Mouse (Mus musculus) kidney, embryonic 14.5 days (tissue): ENCODE data around the gene Trafd1. TPM values are rescaled to one million over a fixed set of nuclear protein-coding genes. Genes with fewer than 3 reads are reported as not detected.
A peak's percentile ranks its signal among the peaks of the same experiment; 100 is the strongest.
"Not testable (repeated sequence)": the region's sequence is repeated elsewhere in the genome, so short reads cannot be mapped to it uniquely, and the experiment has no call there.

Experiments used
- ATAC-seq: fragments of 200-750 bp; cut with Nextera tagmentation; 2 replicates; pipeline ENCODE4 v1.8.0; 2017; ENCODE audit warnings: moderate number of reproducible peaks, mild to moderate bottlenecking, moderate TSS enrichment, moderate library complexity; ENCODE audit not compliant: low FRiP score, low TSS enrichment
- H3K27ac ChIP-seq: fragments of 300-500 bp; sonication (generic); 2 replicates; pipeline ENCODE4 v1.5.1; 2014; ENCODE audit warnings: low read depth, mild to moderate bottlenecking, low read length, moderate library complexity, mixed read lengths
- H3K27me3 ChIP-seq: fragments of 300-500 bp; sonication (generic); 2 replicates; pipeline ENCODE4 v1.6.1; 2014; ENCODE audit warnings: mild to moderate bottlenecking, low read length; ENCODE audit not compliant: control insufficient read depth, insufficient read depth
- H3K36me3 ChIP-seq: fragments of 300-500 bp; sonication (generic); 2 replicates; pipeline ENCODE4 v1.6.1; 2014; ENCODE audit warnings: low read length, mixed read lengths; ENCODE audit not compliant: control insufficient read depth, insufficient read depth
- H3K4me1 ChIP-seq: fragments of 300-500 bp; sonication (generic); 2 replicates; pipeline ENCODE4 v1.6.1; 2014; ENCODE audit warnings: low read length, mixed read lengths; ENCODE audit not compliant: control insufficient read depth, insufficient read depth
- H3K4me2 ChIP-seq: fragments of 300-500 bp; sonication (generic); replicated peaks from 2 replicates; pipeline ENCODE4 v1.6.1; 2014; ENCODE audit warnings: low read depth, mild to moderate bottlenecking, low read length
- H3K4me3 ChIP-seq: fragments of 300-500 bp; sonication (generic); 2 replicates; pipeline ENCODE4 v1.5.1; 2014; ENCODE audit warnings: mild to moderate bottlenecking, low read length
- H3K9ac ChIP-seq: fragments of 300-500 bp; sonication (generic); 2 replicates; pipeline ENCODE4 v1.6.1; 2014; ENCODE audit warnings: low read depth, mild to moderate bottlenecking, low read length, moderate library complexity
- H3K9me3 ChIP-seq: fragments of 300-500 bp; sonication (generic); 2 replicates; pipeline ENCODE4 v1.6.1; 2016; ENCODE audit warnings: low read length; ENCODE audit not compliant: control insufficient read depth
- WGBS: fragments of 180-500 bp; shearing (Covaris S2); extraction: QIAGEN DNeasy Blood & Tissue Kit; methylation state at CpG from one replicate; pipeline ENCODE4 v1.1.7; 2014; 5-methylcytosine and 5-hydroxymethylcytosine counted together
- polyA plus RNA-seq: library from polyadenylated mRNA; unstranded; fragments of >200 nt; fragmentation: Nextera tagmentation; extraction: Ambion mirVana; gene quantifications from 2 replicates; pipeline ENCODE4 v1.2.1, GENCODE M21; 2014

The Trafd1 gene
- polyA plus RNA-seq, 1 experiment from 2014 or later, result 50.1 TPM

DNA sequence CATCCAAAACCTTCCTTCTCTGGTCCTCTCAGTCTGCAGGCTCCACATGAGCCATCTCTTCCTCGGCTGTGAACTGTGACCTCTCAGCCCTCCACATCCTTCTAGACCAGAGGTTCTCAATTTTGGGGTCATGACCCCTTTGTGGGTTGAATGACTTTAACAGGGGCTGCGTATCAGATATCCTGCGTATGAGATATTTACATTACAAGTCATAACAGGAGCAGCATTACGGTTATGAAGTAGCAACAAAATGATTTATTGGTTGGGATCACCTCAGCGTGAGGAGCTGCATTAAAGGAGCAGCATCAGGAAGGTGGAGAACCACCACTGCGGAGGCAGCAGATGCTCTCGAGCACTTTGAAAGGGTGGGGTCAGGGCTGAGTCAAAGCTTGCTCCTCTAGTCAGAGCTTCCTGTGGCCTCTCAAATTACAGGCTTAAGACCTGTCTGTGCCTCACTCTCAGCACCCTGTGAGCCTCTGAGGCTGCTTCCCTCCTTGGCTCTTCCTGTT lies 44.4 kb downstream of the Trafd1 start:
- WGBS, result 9% methylated on average over 7 of the region's 7 CpGs
- H3K9ac ChIP-seq, result no peak overlapping the region
- H3K27me3 ChIP-seq, result no peaks in the 10 kb centered on the region
- ATAC-seq, result peak; percentile 72
- 0 out of 2 replicates have a peak, but pooled peaks cover 8% of the 10 kb centered on the region for H3K4me1 ChIP-seq
- H3K9me3 ChIP-seq, result no peaks in the 10 kb centered on the region
- H3K4me2 ChIP-seq, result no peak overlapping the region
- no peak overlapping the region for H3K4me3 ChIP-seq
- H3K36me3 ChIP-seq, result peaks cover 83% of the 10 kb centered on the region
- 0 out of 2 replicates have a peak overlapping the region, but pooled peaks have one; percentile 38 for H3K27ac ChIP-seq

DNA sequence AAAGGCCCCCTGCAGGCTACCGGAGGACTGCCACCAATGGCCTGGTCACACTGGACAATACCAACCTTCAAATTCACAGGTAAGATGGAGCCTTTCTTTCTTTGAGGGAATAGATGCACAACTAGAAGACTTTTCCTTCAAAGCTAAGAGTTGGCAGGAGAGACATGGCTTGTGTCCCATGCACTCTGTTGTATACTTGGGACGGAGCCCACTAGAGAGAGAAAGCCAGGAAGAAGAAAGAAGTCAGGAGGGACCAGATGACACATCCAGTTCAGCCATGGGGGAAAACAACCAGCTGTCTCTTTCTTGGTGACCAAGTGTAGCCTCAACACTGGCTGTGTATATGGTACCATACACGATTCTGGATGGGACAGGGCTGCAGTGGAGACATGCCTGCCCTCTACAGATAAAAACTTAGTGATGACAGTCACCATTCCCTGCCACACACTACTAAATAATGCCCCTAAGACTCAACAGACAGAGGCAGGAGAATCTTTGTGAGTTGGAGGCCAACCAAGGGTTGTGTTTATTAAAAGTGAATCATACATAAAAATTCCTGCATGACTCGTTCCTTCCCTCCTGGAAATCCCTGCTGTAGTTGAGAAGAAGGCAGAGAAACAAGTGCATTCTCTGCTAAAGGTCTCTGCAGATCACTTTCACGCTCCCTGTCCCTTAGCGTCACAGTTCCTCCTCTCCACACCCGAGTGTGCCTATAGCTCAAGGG lies 45.8 kb downstream of the Trafd1 start:
- 0 out of 2 replicates have a peak, but pooled peaks cover 8% of the 10 kb centered on the region for H3K4me1 ChIP-seq
- H3K4me3 ChIP-seq, result no peak overlapping the region
- H3K27ac ChIP-seq, result no peak overlapping the region
- no peak overlapping the region for H3K4me2 ChIP-seq
- peaks cover 78% of the 10 kb centered on the region for H3K36me3 ChIP-seq
- no peak for ATAC-seq
- H3K27me3 ChIP-seq, result no peaks in the 10 kb centered on the region
- H3K9me3 ChIP-seq, result no peaks in the 10 kb centered on the region
- WGBS, result 82% methylated on average over 7 of the region's 7 CpGs
- no peak overlapping the region for H3K9ac ChIP-seq

DNA sequence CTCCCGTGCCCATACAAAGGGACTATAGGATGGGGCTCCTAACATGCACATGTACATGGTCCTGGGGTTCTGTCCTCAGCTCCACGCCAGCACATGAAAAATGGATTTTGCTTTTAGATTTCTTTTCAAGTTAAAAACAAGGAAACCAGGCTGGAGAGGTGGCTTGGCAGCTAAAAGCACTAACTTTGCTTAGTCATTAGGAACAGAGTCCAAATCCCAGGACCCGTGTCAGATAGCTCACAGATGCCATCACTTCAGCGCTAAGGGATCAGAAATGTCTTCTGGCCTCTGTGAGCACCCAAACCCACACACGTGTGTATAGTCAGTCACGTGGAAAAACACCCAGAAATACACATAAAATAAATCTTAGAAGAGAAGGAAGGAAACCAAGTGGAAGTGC lies 48.7 kb downstream of the Trafd1 start:
- Histone ChIP-seq H3K27ac (no peak overlapping the region), H3K4me1 (0 out of 2 replicates have a peak, but pooled peaks cover 8% of the 10 kb centered on the region), H3K4me3 (no peak overlapping the region), H3K4me2 (no peak overlapping the region), H3K9me3 (no peaks in the 10 kb centered on the region), H3K36me3 (peaks cover 77% of the 10 kb centered on the region), H3K27me3 (no peaks in the 10 kb centered on the region), H3K9ac (no peak overlapping the region)
- 92% methylated on average over 6 of the region's 6 CpGs for WGBS
- ATAC-seq, result no peak

DNA sequence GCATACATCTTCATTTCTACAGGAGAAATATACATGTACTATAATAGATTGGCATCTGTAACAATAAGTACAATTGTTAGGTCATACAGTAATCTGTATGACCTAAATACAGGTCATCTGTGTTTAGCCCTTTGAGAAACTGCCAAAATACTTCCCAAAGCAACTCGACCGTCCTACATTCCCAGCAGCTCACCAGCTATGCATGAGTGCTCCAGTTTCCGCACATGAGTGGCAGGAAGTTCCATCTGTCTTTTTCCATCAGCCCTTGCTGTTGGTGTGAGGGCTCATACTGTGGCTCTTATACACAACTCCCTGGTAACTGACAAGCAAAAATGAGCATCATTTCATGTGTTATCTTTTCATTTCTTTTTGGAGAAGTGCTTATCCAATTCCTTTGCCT lies 49.4 kb downstream of the Trafd1 start:
- 41% methylated on average over 3 of the region's 3 CpGs for WGBS
- Histone ChIP-seq H3K27ac (no peak overlapping the region), H3K4me2 (no peak overlapping the region), H3K9me3 (no peaks in the 10 kb centered on the region), H3K27me3 (no peaks in the 10 kb centered on the region), H3K36me3 (peaks cover 82% of the 10 kb centered on the region), H3K4me3 (no peak overlapping the region), H3K9ac (no peak overlapping the region), H3K4me1 (0 out of 2 replicates have a peak, but pooled peaks cover 4% of the 10 kb centered on the region)
- ATAC-seq, result no peak

DNA sequence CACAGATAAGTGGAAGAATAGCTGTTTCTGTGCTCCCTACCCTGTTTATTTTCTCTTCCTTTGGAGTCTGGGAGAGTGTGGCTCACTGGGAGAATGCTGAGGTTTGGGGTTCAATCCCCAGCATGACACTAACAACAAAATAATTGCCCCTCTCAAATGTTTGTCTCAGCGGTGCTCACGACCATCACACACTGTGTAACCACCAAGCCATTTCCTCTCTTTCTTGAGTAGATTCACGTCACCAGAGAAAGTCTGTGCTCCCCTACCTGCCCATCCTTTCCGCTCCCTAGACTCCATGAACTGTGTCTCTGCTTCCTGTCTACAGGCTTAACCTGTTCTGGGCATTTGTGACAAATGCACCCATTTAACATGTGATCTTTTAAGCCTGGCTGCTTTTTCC lies 50.0 kb downstream of the Trafd1 start:
- no peak overlapping the region for H3K4me2 ChIP-seq
- H3K9ac ChIP-seq, result no peak overlapping the region
- 81% methylated on average over 4 of the region's 4 CpGs for WGBS
- H3K27ac ChIP-seq, result no peak overlapping the region
- H3K36me3 ChIP-seq, result peaks cover 84% of the 10 kb centered on the region
- ATAC-seq, result no peak
- H3K9me3 ChIP-seq, result no peaks in the 10 kb centered on the region
- no peaks in the 10 kb centered on the region for H3K27me3 ChIP-seq
- H3K4me3 ChIP-seq, result no peak overlapping the region
- no peaks in the 10 kb centered on the region for H3K4me1 ChIP-seq

- Histone ChIP-seq H3K9me3 (no peaks in the 10 kb centered on the region), H3K9ac (no peak overlapping the region), H3K4me2 (no peak overlapping the region), H3K36me3 (peaks cover 78% of the 10 kb centered on the region), H3K4me3 (no peak overlapping the region), H3K27me3 (no peaks in the 10 kb centered on the region), H3K4me1 (no peaks in the 10 kb centered on the region), H3K27ac (no peak overlapping the region)
- ATAC-seq, result no peak
- WGBS, result 58% methylated on average over 5 of the region's 5 CpGs
Measured at GRCm38 (mm10) chr5:121334454-121334853, 51.0 kb downstream of the Trafd1 start.

DNA sequence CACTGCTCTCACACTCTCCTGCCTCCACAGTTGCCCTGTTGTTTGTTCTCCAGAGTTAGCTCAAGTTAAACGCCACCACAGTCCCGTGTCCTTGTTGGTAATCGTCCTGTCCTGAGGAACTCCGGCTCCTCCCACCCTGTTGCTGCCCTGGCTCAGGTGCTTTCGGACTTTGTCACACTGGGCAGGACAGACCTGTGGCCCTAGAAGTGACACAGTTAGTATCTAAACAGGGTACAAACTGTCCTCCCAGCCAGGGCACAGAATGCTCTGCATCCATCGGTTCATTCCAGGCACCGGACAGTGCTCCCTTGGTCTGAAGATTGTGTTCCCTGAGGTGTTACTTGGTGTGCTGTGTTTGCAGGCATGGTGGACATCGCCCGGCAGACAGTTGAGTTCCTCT lies 51.5 kb downstream of the Trafd1 start:
- ATAC-seq, result no peak
- no peaks in the 10 kb centered on the region for H3K27me3 ChIP-seq
- H3K36me3 ChIP-seq, result peaks cover 78% of the 10 kb centered on the region
- no peak overlapping the region for H3K9ac ChIP-seq
- H3K4me1 ChIP-seq, result no peaks in the 10 kb centered on the region
- no peak overlapping the region for H3K4me2 ChIP-seq
- H3K4me3 ChIP-seq, result no peak overlapping the region
- no peaks in the 10 kb centered on the region for H3K9me3 ChIP-seq
- 96% methylated on average over 9 of the region's 9 CpGs for WGBS
- no peak overlapping the region for H3K27ac ChIP-seq

- 92% methylated on average over 10 of the region's 10 CpGs for WGBS
- H3K9me3 ChIP-seq, result no peaks in the 10 kb centered on the region
- no peak overlapping the region for H3K9ac ChIP-seq
- no peak for ATAC-seq
- no peak overlapping the region for H3K4me2 ChIP-seq
- no peak overlapping the region for H3K4me3 ChIP-seq
- H3K36me3 ChIP-seq, result peaks cover 74% of the 10 kb centered on the region
- no peak overlapping the region for H3K27ac ChIP-seq
- no peaks in the 10 kb centered on the region for H3K27me3 ChIP-seq
- no peaks in the 10 kb centered on the region for H3K4me1 ChIP-seq
Measured at GRCm38 (mm10) chr5:121331731-121332130, 53.7 kb downstream of the Trafd1 start.

- not testable (repeated sequence) for H3K9me3 ChIP-seq, H3K4me1 ChIP-seq, H3K27me3 ChIP-seq, H3K9ac ChIP-seq, H3K27ac ChIP-seq, ATAC-seq
- H3K4me3 ChIP-seq, result peak overlapping the region; percentile 24
- peaks cover 81% of the 10 kb centered on the region for H3K36me3 ChIP-seq
- 72% methylated on average over 10 of the region's 19 CpGs for WGBS
- H3K4me2 ChIP-seq, result peak overlapping the region; percentile 19; the same call in 1 of the 2 replicates
Measured at GRCm38 (mm10) chr5:121330154-121330816, 55.1 kb downstream of the Trafd1 start.
